10 mouse cellular contexts compared by ENCODE assay signal in the genomic region with DNA sequence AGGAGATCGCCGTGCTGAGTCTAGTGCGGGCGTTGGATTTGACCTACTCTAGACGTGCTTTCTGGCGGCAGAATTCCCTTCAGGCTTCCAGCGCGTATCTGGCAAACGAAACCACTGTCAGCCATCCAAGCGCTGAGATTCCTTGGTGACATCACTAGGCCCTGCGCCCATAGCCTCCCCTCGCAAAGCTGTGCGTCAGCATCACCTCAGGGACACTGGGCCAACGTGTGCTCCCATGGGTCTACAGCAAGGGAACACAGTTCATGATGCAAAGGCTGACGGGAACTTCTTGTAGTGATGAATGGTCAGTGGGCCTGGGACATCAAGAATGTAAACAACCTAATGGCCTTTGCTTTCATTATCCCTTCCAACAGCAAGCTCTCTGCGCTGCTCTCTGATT.
DNase-seq lines count a peak whose midpoint lies in the region; ATAC-seq lines count a peak whose summit lies in the region.
"Had no signal": no experiment of that assay in that cellular context is flagged by ENCODE, and none has a peak within 500 bp of the region (broad histone marks: within the 10 kb centered on the region; RNA-seq: fewer than 3 reads in every experiment).

No protein-coding gene starts in this region.

- H3K4me2 ChIP-seq in stomach, embryonic 15.5 days = peak overlapping the region; percentile 1; the same call in 1 of the 2 replicates
- no peak overlapping the region for H3K4me2 ChIP-seq in neural tube, embryonic 15.5 days

- DNase-seq in adrenal gland, postnatal 4 days (ENCODE audit: low spot score in 2 of 2) = peak; percentile 3
- DNase-seq in gastrocnemius, postnatal 4 days (ENCODE audit: low spot score in 2 of 2) = peak; percentile 47 to 65
- peak; percentile 73 for DNase-seq in kidney, postnatal 14 days
- no peak for DNase-seq in embryo, embryonic 10 days (ENCODE audit: low spot score)
- DNase-seq in cerebellum, adult 18-20 months = no peak
- DNase-seq in cerebellum, adult 11-12 months = no peak
- DNase-seq: layer of hippocampus, postnatal 36 days; thymus, postnatal 25 days had no signal

- H3K4me1 ChIP-seq in stomach, embryonic 15.5 days = no peaks in the 10 kb centered on the region
- H3K4me1 ChIP-seq in neural tube, embryonic 15.5 days = peaks cover 11% of the 10 kb centered on the region

- H3K9ac ChIP-seq in stomach, embryonic 15.5 days = no peak overlapping the region
- no peak overlapping the region for H3K9ac ChIP-seq in neural tube, embryonic 15.5 days (replicated peaks)

- H3K27ac ChIP-seq in stomach, embryonic 15.5 days = peak overlapping the region; percentile 48; the same call in 1 of the 2 replicates
- H3K27ac ChIP-seq in neural tube, embryonic 15.5 days (replicated peaks) = no peak overlapping the region

- 43% methylated on average over 16 of the region's 16 CpGs for WGBS in stomach, embryonic 15.5 days
- 83% methylated on average over 16 of the region's 16 CpGs for WGBS in neural tube, embryonic 15.5 days

- H3K27me3 ChIP-seq in stomach, embryonic 15.5 days (replicated peaks) = no peaks in the 10 kb centered on the region
- H3K27me3 ChIP-seq in neural tube, embryonic 15.5 days (replicated peaks) = no peaks in the 10 kb centered on the region

- H3K4me3 ChIP-seq in stomach, embryonic 15.5 days (replicated peaks) = no peak overlapping the region
- H3K4me3 ChIP-seq in neural tube, embryonic 15.5 days (replicated peaks) = no peak overlapping the region

- ATAC-seq in stomach, embryonic 15.5 days (ENCODE audit: insufficient read depth, low FRiP score, low read depth) = peak; percentile 71; the same call in 1 of the 2 replicates
- no peak for ATAC-seq in neural tube, embryonic 15.5 days (ENCODE audit: low FRiP score)

- H3K9me3 ChIP-seq in stomach, embryonic 15.5 days = no peaks in the 10 kb centered on the region
- H3K9me3 ChIP-seq in neural tube, embryonic 15.5 days (replicated peaks) = no peaks in the 10 kb centered on the region

- H3K36me3 ChIP-seq in stomach, embryonic 15.5 days = no peaks in the 10 kb centered on the region
- H3K36me3 ChIP-seq in neural tube, embryonic 15.5 days = no peaks in the 10 kb centered on the region

Comparison
In these comparisons a context has a peak if more than half of its experiments do, and no peak if none do; other contexts are left out.
1. DNase-seq: peak in adrenal gland, postnatal 4 days (2 of 2), gastrocnemius, postnatal 4 days (2 of 2) and kidney, postnatal 14 days (single experiment); none in embryo, embryonic 10 days (single experiment), cerebellum, adult 18-20 months (0 of 2) and cerebellum, adult 11-12 months (single experiment).